Mouse (Mus musculus): ENCODE results near the gene Rad51b. TPM values are rescaled to one million over a fixed set of nuclear protein-coding genes. Genes with fewer than 3 reads are reported as not detected.

The Rad51b gene
- polyA plus RNA-seq, 1 experiment from 2014 or later: 10.0 TPM

- no peak overlapping the region for H3K4me2 ChIP-seq (ENCODE audit: low read length)
- H3K4me3 ChIP-seq (ENCODE audit: low read depth, low read length): no peak overlapping the region
- DNase-seq (ENCODE audit: low spot score): no peak
- H3K4me1 ChIP-seq (replicated peaks; ENCODE audit: control insufficient read depth, insufficient read depth, low read length): peaks cover 26% of the 10 kb centered on the region
- ATAC-seq (replicated peaks; ENCODE audit: low FRiP score, low TSS enrichment, low read depth): no peak
- 71% methylated on average over 5 of the region's 5 CpGs for WGBS
- H3K9me3 ChIP-seq (ENCODE audit: control insufficient read depth, low read length): no peaks in the 10 kb centered on the region
- H3K9ac ChIP-seq (ENCODE audit: low read length): no peak overlapping the region
- no peaks in the 10 kb centered on the region for H3K36me3 ChIP-seq (ENCODE audit: control insufficient read depth, insufficient read depth, low read length)
- no peaks in the 10 kb centered on the region for H3K27me3 ChIP-seq (replicated peaks; ENCODE audit: control insufficient read depth, insufficient read depth, low read length)
- peak overlapping the region; percentile 36 for H3K27ac ChIP-seq (ENCODE audit: low read depth)
These were observed 331.2 kb downstream of the Rad51b start for GRCm38 (mm10) chr12:79628121-79628774.

DNA sequence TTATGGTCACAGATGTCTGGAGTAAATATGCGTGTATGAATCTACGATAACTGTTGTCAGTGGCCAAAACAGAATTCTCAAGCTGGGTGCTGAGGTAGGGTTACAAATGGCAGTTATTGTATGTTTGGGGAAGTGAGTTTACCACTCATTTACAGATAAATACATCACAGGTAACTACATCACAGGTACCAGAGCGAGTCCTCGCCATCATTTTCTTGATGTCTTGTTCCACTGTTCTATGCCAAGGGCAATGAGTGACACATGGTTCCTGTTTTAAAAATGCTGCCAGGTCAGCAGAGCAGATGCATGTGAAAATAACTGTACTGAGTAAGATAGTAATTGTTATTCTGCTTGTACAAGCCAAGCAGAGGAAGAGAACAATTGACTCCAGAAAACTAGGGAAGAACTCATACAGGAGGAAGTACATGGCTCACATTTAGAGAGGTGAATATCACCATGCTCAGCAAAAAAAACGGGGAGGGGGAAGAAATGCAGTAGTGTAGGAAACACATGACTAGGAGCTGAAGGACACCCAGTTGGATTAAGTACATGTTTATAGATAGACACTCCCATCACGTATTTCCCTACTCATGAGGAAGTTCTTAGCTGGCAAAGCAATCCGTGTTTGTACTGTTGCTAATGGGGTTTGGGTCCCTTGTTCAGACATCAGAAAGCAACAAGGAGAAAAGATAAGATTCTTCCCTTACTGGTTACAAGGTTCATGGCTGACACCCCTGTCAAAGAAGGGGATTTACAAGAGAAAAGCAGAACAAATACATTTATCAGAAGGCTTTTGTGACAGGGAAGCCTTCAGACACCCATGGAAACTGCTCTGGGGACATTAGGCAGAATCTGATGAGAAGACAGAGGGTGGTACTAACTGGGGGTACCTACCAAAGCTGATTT lies 333.1 kb downstream of the Rad51b start:
- WGBS: 77% methylated on average over 7 of the region's 7 CpGs
- H3K4me3 ChIP-seq (ENCODE audit: low read depth, low read length): no peak overlapping the region
- H3K4me1 ChIP-seq (replicated peaks; ENCODE audit: control insufficient read depth, insufficient read depth, low read length): peaks cover 21% of the 10 kb centered on the region
- no peaks in the 10 kb centered on the region for H3K27me3 ChIP-seq (replicated peaks; ENCODE audit: control insufficient read depth, insufficient read depth, low read length)
- no peak overlapping the region for H3K9ac ChIP-seq (ENCODE audit: low read length)
- peak overlapping the region; percentile 39; the same call in 1 of the 2 replicates for H3K27ac ChIP-seq (ENCODE audit: low read depth)
- H3K9me3 ChIP-seq (ENCODE audit: control insufficient read depth, low read length): no peaks in the 10 kb centered on the region
- no peak for DNase-seq (ENCODE audit: low spot score)
- no peak overlapping the region for H3K4me2 ChIP-seq (ENCODE audit: low read length)
- H3K36me3 ChIP-seq (ENCODE audit: control insufficient read depth, insufficient read depth, low read length): no peaks in the 10 kb centered on the region
- ATAC-seq (replicated peaks; ENCODE audit: low FRiP score, low TSS enrichment, low read depth): no peak

GRCm38 (mm10) chr12:79633458-79634106 lies 336.5 kb downstream of the Rad51b start:
- WGBS: 80% methylated on average over 9 of the region's 9 CpGs
- no peak for DNase-seq (ENCODE audit: low spot score)

GRCm38 (mm10) chr12:79641570-79642285 lies 344.6 kb downstream of the Rad51b start:
- H3K36me3 ChIP-seq (ENCODE audit: control insufficient read depth, insufficient read depth, low read length): no peaks in the 10 kb centered on the region
- 49% methylated on average over 7 of the region's 7 CpGs for WGBS
- H3K4me1 ChIP-seq (replicated peaks; ENCODE audit: control insufficient read depth, insufficient read depth, low read length): peaks cover 14% of the 10 kb centered on the region; the same call in 1 of the 2 replicates
- H3K4me2 ChIP-seq (ENCODE audit: low read length): no peak overlapping the region
- no peaks in the 10 kb centered on the region for H3K9me3 ChIP-seq (ENCODE audit: control insufficient read depth, low read length)
- H3K27me3 ChIP-seq (replicated peaks; ENCODE audit: control insufficient read depth, insufficient read depth, low read length): no peaks in the 10 kb centered on the region
- ATAC-seq (replicated peaks; ENCODE audit: low FRiP score, low TSS enrichment, low read depth) (no peak), DNase-seq (ENCODE audit: low spot score) (no peak)
- H3K4me3 ChIP-seq (ENCODE audit: low read depth, low read length): no peak overlapping the region
- peak overlapping the region; percentile 57 for H3K27ac ChIP-seq (ENCODE audit: low read depth)
- no peak overlapping the region for H3K9ac ChIP-seq (ENCODE audit: low read length)

More at GRCm38 (mm10) chr12:79633458-79634106, 336.5 kb downstream of the Rad51b start:
- no peak for ATAC-seq (replicated peaks; ENCODE audit: low FRiP score, low TSS enrichment, low read depth)
- no peak overlapping the region for H3K4me3 ChIP-seq (ENCODE audit: low read depth, low read length)
- no peak overlapping the region for H3K9ac ChIP-seq (ENCODE audit: low read length)
- H3K36me3 ChIP-seq (ENCODE audit: control insufficient read depth, insufficient read depth, low read length): no peaks in the 10 kb centered on the region
- no peak overlapping the region for H3K4me2 ChIP-seq (ENCODE audit: low read length)
- no peak overlapping the region for H3K27ac ChIP-seq (ENCODE audit: low read depth)
- no peaks in the 10 kb centered on the region for H3K9me3 ChIP-seq (ENCODE audit: control insufficient read depth, low read length)
- peaks cover 3% of the 10 kb centered on the region for H3K4me1 ChIP-seq (replicated peaks; ENCODE audit: control insufficient read depth, insufficient read depth, low read length)
- no peaks in the 10 kb centered on the region for H3K27me3 ChIP-seq (replicated peaks; ENCODE audit: control insufficient read depth, insufficient read depth, low read length)

- H3K27me3 ChIP-seq (replicated peaks; ENCODE audit: control insufficient read depth, insufficient read depth, low read length): no peaks in the 10 kb centered on the region
- H3K27ac ChIP-seq (ENCODE audit: low read depth): no peak overlapping the region
- 96% methylated on average over 5 of the region's 5 CpGs for WGBS
- no peak overlapping the region for H3K9ac ChIP-seq (ENCODE audit: low read length)
- H3K4me2 ChIP-seq (ENCODE audit: low read length): no peak overlapping the region
- no peaks in the 10 kb centered on the region for H3K9me3 ChIP-seq (ENCODE audit: control insufficient read depth, low read length)
- no peak overlapping the region for H3K4me3 ChIP-seq (ENCODE audit: low read depth, low read length)
- H3K4me1 ChIP-seq (replicated peaks; ENCODE audit: control insufficient read depth, insufficient read depth, low read length): peaks cover 14% of the 10 kb centered on the region; the same call in 1 of the 2 replicates
- H3K36me3 ChIP-seq (ENCODE audit: control insufficient read depth, insufficient read depth, low read length): no peaks in the 10 kb centered on the region
- no peak for ATAC-seq (replicated peaks; ENCODE audit: low FRiP score, low TSS enrichment, low read depth)
- DNase-seq (ENCODE audit: low spot score): no peak
These were observed 345.6 kb downstream of the Rad51b start for GRCm38 (mm10) chr12:79642715-79643114.

DNA sequence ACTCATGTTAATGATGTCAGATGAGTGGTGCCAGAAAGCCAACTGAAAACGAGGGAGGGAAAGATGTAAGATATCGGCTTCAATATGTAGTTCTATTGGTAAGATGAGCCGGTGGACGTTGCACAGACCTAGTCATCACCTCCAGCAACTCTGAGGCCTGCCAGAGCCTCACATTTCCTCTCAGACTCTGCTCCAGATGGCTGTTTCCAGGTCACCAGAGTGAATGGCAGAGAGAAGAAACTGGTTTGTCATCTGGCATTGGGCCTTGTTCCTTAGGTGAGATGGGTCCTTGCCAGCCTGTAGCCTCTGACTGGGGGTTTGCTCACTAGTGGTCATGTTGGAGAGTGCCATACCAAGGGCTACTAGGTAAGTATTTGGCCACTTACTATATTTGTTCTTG lies 348.6 kb downstream of the Rad51b start:
- no peaks in the 10 kb centered on the region for H3K36me3 ChIP-seq (ENCODE audit: control insufficient read depth, insufficient read depth, low read length)
- WGBS: 80% methylated on average over 4 of the region's 4 CpGs
- peaks cover 25% of the 10 kb centered on the region; the same call in 1 of the 2 replicates for H3K4me1 ChIP-seq (replicated peaks; ENCODE audit: control insufficient read depth, insufficient read depth, low read length)
- DNase-seq (ENCODE audit: low spot score) (no peak), ATAC-seq (replicated peaks; ENCODE audit: low FRiP score, low TSS enrichment, low read depth) (no peak)
- H3K9me3 ChIP-seq (ENCODE audit: control insufficient read depth, low read length): no peaks in the 10 kb centered on the region
- H3K27ac ChIP-seq (ENCODE audit: low read depth): no peak overlapping the region
- H3K4me3 ChIP-seq (ENCODE audit: low read depth, low read length): no peak overlapping the region
- H3K9ac ChIP-seq (ENCODE audit: low read length): no peak overlapping the region
- no peak overlapping the region for H3K4me2 ChIP-seq (ENCODE audit: low read length)
- H3K27me3 ChIP-seq (replicated peaks; ENCODE audit: control insufficient read depth, insufficient read depth, low read length): no peaks in the 10 kb centered on the region

GRCm38 (mm10) chr12:79646646-79647164 lies 349.6 kb downstream of the Rad51b start:
- 88% methylated on average over 9 of the region's 9 CpGs for WGBS
- no peaks in the 10 kb centered on the region for H3K27me3 ChIP-seq (replicated peaks; ENCODE audit: control insufficient read depth, insufficient read depth, low read length)
- H3K4me1 ChIP-seq (replicated peaks; ENCODE audit: control insufficient read depth, insufficient read depth, low read length): peaks cover 17% of the 10 kb centered on the region; the same call in 1 of the 2 replicates
- ATAC-seq (replicated peaks; ENCODE audit: low FRiP score, low TSS enrichment, low read depth) (no peak), DNase-seq (ENCODE audit: low spot score) (no peak)
- H3K9ac ChIP-seq (ENCODE audit: low read length): no peak overlapping the region
- no peak overlapping the region for H3K4me2 ChIP-seq (ENCODE audit: low read length)
- no peaks in the 10 kb centered on the region for H3K36me3 ChIP-seq (ENCODE audit: control insufficient read depth, insufficient read depth, low read length)
- H3K9me3 ChIP-seq (ENCODE audit: control insufficient read depth, low read length): no peaks in the 10 kb centered on the region
- H3K27ac ChIP-seq (ENCODE audit: low read depth): no peak overlapping the region
- no peak overlapping the region for H3K4me3 ChIP-seq (ENCODE audit: low read depth, low read length)

GRCm38 (mm10) chr12:79647382-79647781 lies 350.3 kb downstream of the Rad51b start:
- 90% methylated on average over 6 of the region's 6 CpGs for WGBS
- Histone ChIP-seq H3K9ac (ENCODE audit: low read length) (no peak overlapping the region), H3K36me3 (ENCODE audit: control insufficient read depth, insufficient read depth, low read length) (no peaks in the 10 kb centered on the region), H3K9me3 (ENCODE audit: control insufficient read depth, low read length) (no peaks in the 10 kb centered on the region), H3K4me1 (replicated peaks; ENCODE audit: control insufficient read depth, insufficient read depth, low read length) (0 out of 2 replicates have a peak, but pooled peaks cover 11% of the 10 kb centered on the region), H3K27ac (ENCODE audit: low read depth) (no peak overlapping the region), H3K27me3 (replicated peaks; ENCODE audit: control insufficient read depth, insufficient read depth, low read length) (no peaks in the 10 kb centered on the region), H3K4me2 (ENCODE audit: low read length) (no peak overlapping the region), H3K4me3 (ENCODE audit: low read depth, low read length) (no peak overlapping the region)
- DNase-seq (ENCODE audit: low spot score): no peak
- no peak for ATAC-seq (replicated peaks; ENCODE audit: low FRiP score, low TSS enrichment, low read depth)
